Mouse (Mus musculus) cortical plate, adult 2 months (tissue): ENCODE measurements around the gene Lyl1.

ENCODE experiments used
- CTCF ChIP-seq: fragments of 200-500 bp; IDR thresholded peaks from 2 replicates; pipeline ENCODE4 v1.5.1; 2011; ENCODE audit warnings: mild to moderate bottlenecking, control low read depth, low read length; ENCODE audit not compliant: insufficient read depth; ENCODE audit errors: extremely low read depth
- POLR2A ChIP-seq: fragments of 200-500 bp; IDR thresholded peaks from 2 replicates; pipeline ENCODE4 v1.6.1; 2011; ENCODE audit warnings: mild to moderate bottlenecking, low read length, control low read depth; ENCODE audit not compliant: insufficient read depth; ENCODE audit errors: extremely low read depth

DNA sequence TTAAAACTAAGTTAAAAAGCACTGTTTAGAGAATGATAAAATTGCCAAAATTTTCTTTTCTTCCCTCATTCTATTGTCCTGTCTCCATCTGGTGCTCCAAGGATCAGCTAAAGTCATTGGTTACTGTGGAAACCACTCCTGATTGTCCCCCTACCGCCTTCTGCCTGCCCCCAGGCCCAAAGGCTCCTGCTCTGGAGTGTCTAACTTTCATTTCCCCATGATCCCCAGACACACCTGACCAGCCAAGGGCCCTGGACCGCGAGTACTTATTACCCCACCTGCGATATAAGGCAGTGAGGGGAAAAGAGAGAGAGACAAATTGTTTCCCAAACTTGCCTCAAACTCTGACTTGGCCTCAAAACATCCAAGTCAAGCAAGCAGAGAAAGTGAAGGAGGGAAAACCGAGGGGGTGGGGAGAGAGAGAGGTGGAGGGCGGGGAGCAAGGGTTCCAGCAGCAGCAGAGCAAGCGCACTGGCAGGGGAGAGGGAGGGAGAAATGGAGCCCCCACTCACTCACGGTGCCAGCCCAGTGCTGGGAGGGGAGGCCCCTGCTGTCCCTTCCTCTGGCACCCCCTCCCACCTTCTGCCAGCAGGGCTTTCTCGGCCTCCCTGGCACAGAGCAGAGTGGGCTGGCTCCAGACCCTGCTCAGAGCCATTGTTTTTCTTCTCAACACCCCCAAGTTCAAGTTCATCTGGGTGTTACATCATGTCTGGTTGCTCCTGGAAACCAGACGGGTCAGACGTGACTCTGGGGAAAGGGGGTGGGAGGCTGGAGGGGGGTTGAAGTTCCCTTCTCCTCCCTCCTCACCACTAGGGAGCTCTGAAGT, 10.9 kb downstream of the Lyl1 start:
- TF ChIP-seq CTCF (no peak), POLR2A (no peak)
